Mouse (Mus musculus): Measurements from ENCODE around the gene Itga6. TPM values are rescaled to one million over a fixed set of nuclear protein-coding genes. Genes with fewer than 3 reads are reported as not detected.

The Itga6 gene
- total and polyA plus RNA-seq, 3 experiments: 1.0 to 2.7 TPM; not detected in 1

- TF ChIP-seq GATA1 (IDR thresholded peaks at IDR 0.05; ENCODE audit: low read depth, low read length) (no peak), ZKSCAN1 (IDR thresholded peaks at IDR 0.05; ENCODE audit: low read depth, low read length) (no peak), RAD21 (IDR thresholded peaks at IDR 0.05; ENCODE audit: low read depth, low read length) (no peak), MAX (IDR thresholded peaks at IDR 0.05; ENCODE audit: low read length) (no peak), MAZ (IDR thresholded peaks at IDR 0.05; ENCODE audit: low read depth, low read length) (no peak), ZNF384 (IDR thresholded peaks at IDR 0.05; ENCODE audit: low read depth, low read length) (no peak), MYC (IDR thresholded peaks at IDR 0.05; ENCODE audit: low read depth, low read length) (no peak), KAT2A (conservative IDR thresholded peaks at IDR 0.05; ENCODE audit: low read depth, low read length) (no peak), TAL1 (IDR thresholded peaks at IDR 0.05; ENCODE audit: low read length) (no peak), TBP (IDR thresholded peaks at IDR 0.05; ENCODE audit: low read depth, low read length) (no peak), MYB (IDR thresholded peaks at IDR 0.05; ENCODE audit: low read depth, low read length) (no peak), JUND (IDR thresholded peaks at IDR 0.05; ENCODE audit: low read depth, low read length) (no peak), MXI1 (IDR thresholded peaks at IDR 0.05; ENCODE audit: low read depth, low read length) (no peak)
- H3K4me1 ChIP-seq (ENCODE audit: control insufficient read depth in 1 of 2, insufficient read depth in 2 of 2, low read length in 2 of 2): peaks cover 10 to 19% of the 10 kb centered on the region in 2 experiments
These were observed 67.6 kb downstream of the Itga6 start for GRCm38 (mm10) chr2:71813022-71813358.

GRCm38 (mm10) chr2:71813371-71813770 lies 68.0 kb downstream of the Itga6 start:
- H3K36me3 ChIP-seq (ENCODE audit: control insufficient read depth in 1 of 2, insufficient read depth in 2 of 2, low read length in 2 of 2): peaks cover 0 to 9% of the 10 kb centered on the region in 2 experiments; a peak in 2 of 4 replicates
- TF ChIP-seq POLR2AphosphoS5 (IDR thresholded peaks at IDR 0.05; ENCODE audit: borderline replicate concordance, low read depth, low read length) (no peak), MAX (IDR thresholded peaks at IDR 0.05; ENCODE audit: low read length) (peak; percentile 7; the same call in 1 of the 2 replicates), MYC (IDR thresholded peaks at IDR 0.05; ENCODE audit: low read depth, low read length) (no peak), GABPA (IDR thresholded peaks at IDR 0.05; ENCODE audit: low read depth, low read length) (no peak)
- H3K9me3 ChIP-seq (replicated peaks; ENCODE audit: insufficient read depth, low read length): no peaks in the 10 kb centered on the region
- no peaks in the 10 kb centered on the region; a peak in 1 of 4 replicates for H3K27me3 ChIP-seq (ENCODE audit: control insufficient read depth in 1 of 2, insufficient read depth in 2 of 2, low read length in 2 of 2)
- H3K27ac ChIP-seq (ENCODE audit: control insufficient read depth, low read depth, low read length): no peak overlapping the region
- peaks cover 10 to 19% of the 10 kb centered on the region in 2 experiments for H3K4me1 ChIP-seq (ENCODE audit: control insufficient read depth in 1 of 2, insufficient read depth in 2 of 2, low read length in 2 of 2)
- H3K79me2 ChIP-seq (ENCODE audit: control insufficient read depth, insufficient read depth, low read length, poor library complexity): no peaks in the 10 kb centered on the region
- DNase-seq (ENCODE audit: low read depth, low spot score): no peak
- H3K9ac ChIP-seq (ENCODE audit: control insufficient read depth, low read depth, low read length, poor library complexity, severe bottlenecking): no peak overlapping the region
- H3K4me3 ChIP-seq (ENCODE audit: control insufficient read depth in 1 of 2, insufficient read depth in 1 of 2, low read depth in 2 of 2, low read length in 2 of 2): peak overlapping the region in 1 of 2 experiments; percentile 59; a peak in 3 of 4 replicates

More at GRCm38 (mm10) chr2:71813022-71813358, 67.6 kb downstream of the Itga6 start:
- H3K27ac ChIP-seq (ENCODE audit: control insufficient read depth, low read depth, low read length): no peak overlapping the region
- H3K9me3 ChIP-seq (replicated peaks; ENCODE audit: insufficient read depth, low read length): no peaks in the 10 kb centered on the region
- H3K36me3 ChIP-seq (ENCODE audit: control insufficient read depth in 1 of 2, insufficient read depth in 2 of 2, low read length in 2 of 2): peaks cover 0 to 9% of the 10 kb centered on the region in 2 experiments; a peak in 2 of 4 replicates
- no peaks in the 10 kb centered on the region; a peak in 1 of 4 replicates for H3K27me3 ChIP-seq (ENCODE audit: control insufficient read depth in 1 of 2, insufficient read depth in 2 of 2, low read length in 2 of 2)
- no peak overlapping the region for H3K9ac ChIP-seq (ENCODE audit: control insufficient read depth, low read depth, low read length, poor library complexity, severe bottlenecking)
- H3K79me2 ChIP-seq (ENCODE audit: control insufficient read depth, insufficient read depth, low read length, poor library complexity): no peaks in the 10 kb centered on the region
- H3K4me3 ChIP-seq (ENCODE audit: control insufficient read depth in 1 of 2, insufficient read depth in 1 of 2, low read depth in 2 of 2, low read length in 2 of 2): no peak overlapping the region
- no peak for DNase-seq (ENCODE audit: low read depth, low spot score)

- H3K4me3 ChIP-seq (ENCODE audit: control insufficient read depth in 1 of 2, insufficient read depth in 1 of 2, low read depth in 2 of 2, low read length in 2 of 2): peak overlapping the region; percentile 10 to 59; a peak in 3 of 4 replicates
- H3K36me3 ChIP-seq (ENCODE audit: control insufficient read depth in 1 of 2, insufficient read depth in 2 of 2, low read length in 2 of 2): peaks cover 0 to 9% of the 10 kb centered on the region in 2 experiments; a peak in 2 of 4 replicates
- H3K27me3 ChIP-seq (ENCODE audit: control insufficient read depth in 1 of 2, insufficient read depth in 2 of 2, low read length in 2 of 2): no peaks in the 10 kb centered on the region; a peak in 1 of 4 replicates
- H3K9ac ChIP-seq (ENCODE audit: control insufficient read depth, low read depth, low read length, poor library complexity, severe bottlenecking): peak overlapping the region; percentile 54
- H3K79me2 ChIP-seq (ENCODE audit: control insufficient read depth, insufficient read depth, low read length, poor library complexity): no peaks in the 10 kb centered on the region
- peak; percentile 95 for DNase-seq (ENCODE audit: low read depth, low spot score)
- H3K4me1 ChIP-seq (ENCODE audit: control insufficient read depth in 1 of 2, insufficient read depth in 2 of 2, low read length in 2 of 2): peaks cover 10 to 19% of the 10 kb centered on the region in 2 experiments
- H3K27ac ChIP-seq (ENCODE audit: control insufficient read depth, low read depth, low read length): peak overlapping the region; percentile 65
- no peaks in the 10 kb centered on the region for H3K9me3 ChIP-seq (replicated peaks; ENCODE audit: insufficient read depth, low read length)
- TF ChIP-seq EP300 (IDR thresholded peaks at IDR 0.05; ENCODE audit: low read depth in 1 of 2, low read length in 2 of 2): peak; percentile 42 to 71; a peak in 3 of 4 replicates
- no peak for TF ChIP-seq BHLHE40 (IDR thresholded peaks at IDR 0.05; ENCODE audit: borderline replicate concordance, low read depth, low read length)
- peak; percentile 86 for TF ChIP-seq ZMIZ1 (IDR thresholded peaks at IDR 0.05; ENCODE audit: low read depth, low read length)
- TF ChIP-seq MEF2A (IDR thresholded peaks at IDR 0.05; ENCODE audit: extremely low read depth, insufficient replicate concordance, low read depth, low read length, poor library complexity, severe bottlenecking): 0 out of 2 replicates have a peak, but pooled peaks have one; percentile 22
- peak; percentile 69 for TF ChIP-seq SIN3A (IDR thresholded peaks at IDR 0.05; ENCODE audit: low read length)
- no peak for TF ChIP-seq USF1 (IDR thresholded peaks at IDR 0.05; ENCODE audit: low read depth, low read length)
- TF ChIP-seq MXI1 (IDR thresholded peaks at IDR 0.05; ENCODE audit: low read depth, low read length): peak; percentile 70
- peak; percentile 20; the same call in 1 of the 2 replicates for TF ChIP-seq MYB (IDR thresholded peaks at IDR 0.05; ENCODE audit: low read depth, low read length)
- no peak; the same call in 1 of the 2 replicates for TF ChIP-seq RCOR1 (IDR thresholded peaks at IDR 0.05; ENCODE audit: low read depth, low read length)
- no peak for TF ChIP-seq USF2 (IDR thresholded peaks at IDR 0.05; ENCODE audit: borderline replicate concordance in 1 of 2, insufficient read depth in 1 of 2, low read depth in 1 of 2, low read length in 2 of 2)
- no peak for TF ChIP-seq ZC3H11A (IDR thresholded peaks at IDR 0.05; ENCODE audit: low read depth, low read length)
- peak; percentile 49; the same call in 1 of the 2 replicates for TF ChIP-seq POLR2AphosphoS2 (IDR thresholded peaks at IDR 0.05; ENCODE audit: low read length)
These were observed 68.6 kb downstream of the Itga6 start for GRCm38 (mm10) chr2:71814016-71814415.
